Mouse (Mus musculus): ENCODE data around the gene Bdkrb2. TPM values are rescaled to one million over a fixed set of nuclear protein-coding genes. Genes with fewer than 3 reads are reported as not detected.

Gene Bdkrb2
- polyA plus RNA-seq (2012; rRNA removed; ENCODE audit: low replicate concordance) = 1.2 and 17.3 TPM in 2 replicates

GRCm38 (mm10) chr12:105562936-105563680 lies at the start of gene Bdkrb2:
Gene Bdkrb2 (plus strand): TSS chr12:105563226.

GRCm38 (mm10) chr12:105602581-105603210 lies 39.7 kb downstream of the Bdkrb2 start, which contains the start of gene Bdkrb1:
Gene Bdkrb1 (plus strand): TSS chr12:105603085.

Other genes with a start within 250 kb of the Bdkrb2 start
- not detected in 2 replicates for gene Tunar, start 229.4 kb upstream of the Bdkrb2 start, polyA plus RNA-seq (2012; rRNA removed; ENCODE audit: low replicate concordance)
- 3.6 and 24.1 TPM in 2 replicates for gene D430019H16Rik, start 109.4 kb upstream of the Bdkrb2 start, polyA plus RNA-seq (2012; rRNA removed; ENCODE audit: low replicate concordance)
- 0.19 and 2.0 TPM in 2 replicates for gene Bdkrb1, start 39.9 kb downstream of the Bdkrb2 start, polyA plus RNA-seq (2012; rRNA removed; ENCODE audit: low replicate concordance)
- 15.9 and 16.8 TPM in 2 replicates for gene Gskip, start 121.6 kb downstream of the Bdkrb2 start, polyA plus RNA-seq (2012; rRNA removed; ENCODE audit: low replicate concordance)
- gene Atg2b, start 122.0 kb downstream of the Bdkrb2 start, polyA plus RNA-seq (2012; rRNA removed; ENCODE audit: low replicate concordance) = 15.4 and 21.5 TPM in 2 replicates
- 0.06 TPM in 1 of 2 replicates, not detected in the other for gene Ak7, start 142.8 kb downstream of the Bdkrb2 start, polyA plus RNA-seq (2012; rRNA removed; ENCODE audit: low replicate concordance)
- 45.3 and 67.0 TPM in 2 replicates for gene Papola, start 221.5 kb downstream of the Bdkrb2 start, polyA plus RNA-seq (2012; rRNA removed; ENCODE audit: low replicate concordance)